Mouse (Mus musculus) liver, adult 2 months (tissue): ENCODE data around the gene 3110040M04Rik.

Source experiments
- CTCF ChIP-seq: fragments of 200-500 bp; IDR thresholded peaks from 2 replicates; pipeline ENCODE4 v1.5.1; 2011; ENCODE audit warnings: low read depth, low read length, control low read depth
- POLR2A ChIP-seq: fragments of 200-500 bp; IDR thresholded peaks from 2 replicates; pipeline ENCODE4 v1.6.1; 2011; ENCODE audit warnings: low read length, control low read depth; ENCODE audit not compliant: insufficient read depth; ENCODE audit errors: extremely low read depth

DNA sequence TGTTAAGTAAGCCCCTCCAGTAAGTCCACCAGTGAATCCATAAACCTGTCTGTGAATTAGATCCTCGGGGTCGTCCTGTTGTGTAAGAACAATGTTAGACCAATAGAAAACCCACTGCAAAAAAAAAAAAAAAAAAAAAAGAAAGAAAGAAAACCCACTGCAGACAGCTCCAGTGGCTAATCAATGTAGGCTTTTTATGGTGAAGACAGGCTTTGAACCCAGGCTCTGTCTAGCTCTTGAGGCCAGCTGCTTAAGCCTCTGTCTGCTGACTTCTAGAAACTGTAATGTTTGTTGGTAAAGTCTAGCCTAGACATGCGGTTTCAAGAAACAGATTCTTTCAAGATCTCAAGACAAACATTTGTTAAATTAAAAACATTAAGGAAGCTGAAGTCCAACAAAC is 46.2 kb downstream of the 3110040M04Rik start:
- TF ChIP-seq POLR2A, result no peak
- no peak for TF ChIP-seq CTCF
